Mouse (Mus musculus): ENCODE results near the gene Aire.

Aire gene

GRCm38 (mm10) chr10:78043406-78043836 is at the start of gene Aire:
Gene Aire (minus strand): TSS chr10:78043610.
- DNase-seq (ENCODE audit: low spot score) = peak; percentile 47

- DNase-seq (ENCODE audit: low spot score) = no peak
Observed at GRCm38 (mm10) chr10:78092725-78093029, 49.3 kb upstream of the Aire start.

GRCm38 (mm10) chr10:78091865-78092724 is 48.7 kb upstream of the Aire start:
- no peak for DNase-seq (ENCODE audit: low spot score)

GRCm38 (mm10) chr10:78090706-78091491 is 47.5 kb upstream of the Aire start:
- no peak for DNase-seq (ENCODE audit: low spot score)

GRCm38 (mm10) chr10:78090246-78090645 is 46.8 kb upstream of the Aire start:
- no peak for DNase-seq (ENCODE audit: low spot score)

GRCm38 (mm10) chr10:78087101-78087511 is 43.7 kb upstream of the Aire start:
- DNase-seq (ENCODE audit: low spot score) = no peak

GRCm38 (mm10) chr10:78086444-78087061 is 43.1 kb upstream of the Aire start:
- DNase-seq (ENCODE audit: low spot score) = no peak

- DNase-seq (ENCODE audit: low spot score) = no peak
Observed at GRCm38 (mm10) chr10:78085711-78086110, 42.3 kb upstream of the Aire start.

GRCm38 (mm10) chr10:78084073-78084472 is 40.7 kb upstream of the Aire start:
- no peak for DNase-seq (ENCODE audit: low spot score)

GRCm38 (mm10) chr10:78079955-78080591 is 36.7 kb upstream of the Aire start:
- DNase-seq (ENCODE audit: low spot score) = no peak

GRCm38 (mm10) chr10:78078276-78078675 is 34.9 kb upstream of the Aire start:
- no peak for DNase-seq (ENCODE audit: low spot score)

GRCm38 (mm10) chr10:78077862-78078261 is 34.5 kb upstream of the Aire start:
- DNase-seq (ENCODE audit: low spot score) = no peak

- no peak for DNase-seq (ENCODE audit: low spot score)
Observed at GRCm38 (mm10) chr10:78074977-78075376, 31.6 kb upstream of the Aire start.

- DNase-seq (ENCODE audit: low spot score) = no peak
Observed at GRCm38 (mm10) chr10:78074151-78074550, 30.7 kb upstream of the Aire start.

- DNase-seq (ENCODE audit: low spot score) = no peak
Observed at GRCm38 (mm10) chr10:78069101-78070011, 25.9 kb upstream of the Aire start, which contains the start of gene Icosl. Gene Icosl (plus strand): TSS chr10:78069302.

- no peak for DNase-seq (ENCODE audit: low spot score)
Observed at GRCm38 (mm10) chr10:78068541-78068940, 25.1 kb upstream of the Aire start.

GRCm38 (mm10) chr10:78067226-78067625 is 23.8 kb upstream of the Aire start:
- DNase-seq (ENCODE audit: low spot score) = no peak

- no peak for DNase-seq (ENCODE audit: low spot score)
Observed at GRCm38 (mm10) chr10:78063122-78063521, 19.7 kb upstream of the Aire start.

- DNase-seq (ENCODE audit: low spot score) = no peak
Observed at GRCm38 (mm10) chr10:78057056-78057455, 13.6 kb upstream of the Aire start.

GRCm38 (mm10) chr10:78054633-78055565 is 11.5 kb upstream of the Aire start:
- no peak for DNase-seq (ENCODE audit: low spot score)

All from c-Kit-positive CD71-positive TER-119-positive erythroid progenitor cells, embryonic 14.5 days (primary cell).